17 mouse cellular contexts compared by ENCODE assay signal in the genomic region with DNA sequence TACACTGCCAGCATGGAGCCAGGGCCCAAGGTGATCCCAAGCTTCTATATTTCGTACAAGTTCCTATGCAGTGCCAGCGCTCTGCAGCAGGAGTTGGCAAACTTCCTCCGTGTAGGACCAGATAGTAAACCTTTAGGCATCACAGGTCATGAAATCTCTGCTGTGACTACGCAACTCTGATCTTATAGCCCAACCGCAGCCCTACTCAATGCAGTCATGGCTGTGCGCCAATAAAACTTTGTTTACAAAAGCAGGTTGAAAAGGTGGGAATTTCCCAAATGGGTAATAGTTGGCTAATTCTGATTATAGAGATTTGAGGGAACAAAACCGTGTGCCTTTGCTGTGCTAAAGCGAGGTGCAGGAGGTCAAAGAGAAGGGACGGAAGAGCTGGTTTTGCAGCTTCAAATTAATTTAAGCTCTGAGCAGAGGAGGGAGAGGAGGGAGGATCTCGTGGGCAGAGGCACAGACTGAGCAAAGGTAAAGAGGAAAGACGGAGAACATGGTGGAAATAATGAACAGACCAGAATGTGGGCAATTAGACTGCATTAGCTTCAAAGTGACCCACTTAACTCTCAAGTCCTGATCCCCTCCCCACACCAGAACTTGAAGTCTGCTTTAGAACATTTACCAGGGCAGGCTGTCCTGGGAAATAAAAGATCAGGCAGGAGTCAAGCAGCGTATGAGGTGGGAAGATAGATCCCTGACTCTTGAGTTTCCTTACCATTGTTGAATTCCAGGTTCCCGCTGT.
"Had no signal": no experiment of that assay in that cellular context is flagged by ENCODE, and none has a peak within 500 bp of the region (broad histone marks: within the 10 kb centered on the region; RNA-seq: fewer than 3 reads in every experiment).

No protein-coding gene starts in this region.

- H3K4me1 ChIP-seq: liver, embryonic 15.5 days; neural tube, embryonic 13.5 days had no signal

- H3K27ac ChIP-seq: liver, embryonic 15.5 days; midbrain, embryonic 10.5 days; midbrain, embryonic 12.5 days; neural tube, embryonic 13.5 days; neural tube, embryonic 15.5 days; stomach, embryonic 15.5 days; stomach, postnatal 0 days had no signal

- H3K9me3 ChIP-seq: liver, embryonic 15.5 days; midbrain, embryonic 10.5 days; midbrain, embryonic 12.5 days; neural tube, embryonic 13.5 days; stomach, embryonic 15.5 days had no signal

- DNase-seq: lung, adult 18-20 months; lung, embryonic 14.5 days; lung, postnatal 10 days; lung, postnatal 4 days; midbrain, embryonic 14.5 days; right cerebral cortex, postnatal 14 days; thymus, postnatal 14 days; thymus, postnatal 36 days had no signal

- ATAC-seq: midbrain, embryonic 16.5 days had no signal

- H3K36me3 ChIP-seq: liver, embryonic 15.5 days; midbrain, embryonic 10.5 days; midbrain, embryonic 12.5 days; neural tube, embryonic 13.5 days; neural tube, embryonic 15.5 days; stomach, embryonic 15.5 days had no signal

- H3K27me3 ChIP-seq: liver, embryonic 15.5 days; midbrain, embryonic 12.5 days; neural tube, embryonic 13.5 days; neural tube, embryonic 15.5 days; stomach, embryonic 15.5 days had no signal

- H3K4me3 ChIP-seq: liver, embryonic 15.5 days; midbrain, embryonic 10.5 days; midbrain, embryonic 12.5 days; myocyte; neural tube, embryonic 13.5 days; neural tube, embryonic 15.5 days; stomach, embryonic 15.5 days had no signal

- H3K9ac ChIP-seq: liver, embryonic 15.5 days; lung, embryonic 14.5 days; midbrain, embryonic 12.5 days; neural tube, embryonic 13.5 days; neural tube, embryonic 15.5 days; stomach, embryonic 15.5 days had no signal

- H3K4me2 ChIP-seq: liver, embryonic 15.5 days; lung, embryonic 14.5 days; midbrain, embryonic 12.5 days; neural tube, embryonic 13.5 days; neural tube, embryonic 15.5 days; stomach, embryonic 15.5 days had no signal
